Mouse (Mus musculus) thymus, postnatal 36 days (tissue): Measurements from ENCODE around the gene Pqlc2.
A peak's percentile ranks its signal among the peaks of the same experiment; 100 is the strongest.

Experiments used
- DNase-seq, 2 experiments: peaks; one replicate each; pipeline ENCODE4 v3.0.0; 2022; ENCODE audit warnings: mixed read lengths in 2 of 2

Pqlc2 gene

GRCm38 (mm10) chr4:139259302-139259871 is 51.1 kb downstream of the Pqlc2 start:
- no peak for DNase-seq

GRCm38 (mm10) chr4:139258621-139259301 is 51.7 kb downstream of the Pqlc2 start:
- no peak for DNase-seq

GRCm38 (mm10) chr4:139256708-139257107 is 53.8 kb downstream of the Pqlc2 start:
- DNase-seq: no peak

GRCm38 (mm10) chr4:139256146-139256545 is 54.4 kb downstream of the Pqlc2 start:
- DNase-seq: no peak

- DNase-seq: no peak
Observed at GRCm38 (mm10) chr4:139253206-139253605, 57.3 kb downstream of the Pqlc2 start.

- DNase-seq: peak; percentile 70 to 73
Observed at GRCm38 (mm10) chr4:139252051-139252760, 58.3 kb downstream of the Pqlc2 start.

GRCm38 (mm10) chr4:139250886-139251285 is 59.6 kb downstream of the Pqlc2 start:
- DNase-seq: no peak

GRCm38 (mm10) chr4:139250043-139250442 is 60.5 kb downstream of the Pqlc2 start:
- DNase-seq: no peak

GRCm38 (mm10) chr4:139248736-139249135 is 61.8 kb downstream of the Pqlc2 start:
- no peak for DNase-seq

GRCm38 (mm10) chr4:139247966-139248365 is 62.5 kb downstream of the Pqlc2 start:
- DNase-seq: no peak

GRCm38 (mm10) chr4:139246130-139246877 is 64.2 kb downstream of the Pqlc2 start:
- DNase-seq: no peak

GRCm38 (mm10) chr4:139245534-139245933 is 65.0 kb downstream of the Pqlc2 start:
- no peak for DNase-seq

- DNase-seq: no peak
Observed at GRCm38 (mm10) chr4:139244766-139245165, 65.7 kb downstream of the Pqlc2 start.

GRCm38 (mm10) chr4:139244176-139244575 is 66.3 kb downstream of the Pqlc2 start:
- DNase-seq: no peak
